Mouse (Mus musculus) adrenal gland, postnatal 25 days (tissue): ENCODE results near the gene Hhipl1. TPM values are rescaled to one million over a fixed set of nuclear protein-coding genes. Genes with fewer than 3 reads are reported as not detected.

ENCODE experiments used
- DNase-seq: peaks from one replicate; pipeline ENCODE4 v3.0.0; 2021; ENCODE audit warnings: mixed read lengths
- total RNA-seq: library from RNA; stranded (reverse); gene quantifications from 2 replicates; pipeline ENCODE4 v1.2.3, GENCODE M21; 2021

The Hhipl1 gene
- total RNA-seq, 1 experiment from 2014 or later: 0.67 TPM

DNA sequence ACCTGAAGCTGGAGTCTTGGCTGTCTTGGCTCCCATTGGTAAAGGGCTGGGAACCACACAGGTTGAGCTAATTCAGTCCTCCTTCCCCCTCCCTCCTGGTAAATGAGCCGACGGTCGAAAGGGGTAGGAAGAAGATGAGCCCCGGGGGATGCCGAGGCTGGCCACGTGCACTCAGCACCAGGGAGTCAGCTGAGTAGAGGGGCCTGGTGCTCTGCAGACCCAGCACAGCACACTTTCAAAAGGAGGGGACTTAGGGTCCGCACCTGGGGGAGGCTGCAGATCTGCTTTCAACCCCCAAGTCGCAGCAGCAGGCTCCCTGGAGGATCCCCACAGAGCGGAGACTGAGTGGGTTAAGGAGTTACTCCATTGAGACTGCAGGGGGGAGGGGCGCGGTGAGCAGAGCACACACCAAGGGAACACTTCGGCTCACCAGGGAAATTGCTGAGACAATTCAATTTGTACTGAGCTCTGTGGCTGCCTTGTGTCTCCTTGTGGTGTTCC, 28.7 kb upstream of the Hhipl1 start:
- DNase-seq: no peak

DNA sequence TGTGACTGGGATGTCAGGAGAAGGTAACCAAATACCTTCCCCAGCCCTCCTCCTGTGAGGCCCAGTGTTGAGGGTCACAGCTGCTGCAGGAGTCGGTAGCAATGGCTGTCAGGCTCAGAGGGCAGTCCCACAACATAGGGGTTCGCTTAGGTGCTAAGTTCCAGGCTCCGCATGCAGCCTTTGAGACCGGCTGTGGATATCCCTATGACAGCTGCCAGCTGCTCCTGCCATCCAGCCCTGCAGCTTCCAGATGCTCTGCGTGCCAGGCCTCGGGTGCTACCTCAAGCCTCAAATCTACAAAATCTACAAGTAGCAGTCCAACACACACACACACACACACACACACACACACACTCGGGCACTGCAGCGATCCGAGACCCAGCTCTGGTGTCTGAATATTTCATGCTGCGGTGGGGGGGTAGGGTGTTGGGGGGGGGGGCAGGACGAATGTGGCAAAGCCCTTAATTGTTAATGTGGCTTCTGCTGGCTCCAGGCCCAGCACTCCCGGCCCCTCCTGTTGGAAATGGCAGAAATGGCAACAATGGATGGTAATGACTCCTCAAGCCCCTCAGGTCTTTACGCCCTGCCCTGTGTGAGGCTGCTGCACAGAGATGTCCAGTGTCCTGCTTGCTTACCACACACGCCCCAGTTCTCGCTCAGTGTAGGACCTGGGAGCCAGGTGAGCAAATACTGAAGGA, 27.7 kb upstream of the Hhipl1 start:
- no peak for DNase-seq

GRCm38 (mm10) chr12:108284455-108285224, 21.4 kb upstream of the Hhipl1 start:
- DNase-seq: no peak

DNA sequence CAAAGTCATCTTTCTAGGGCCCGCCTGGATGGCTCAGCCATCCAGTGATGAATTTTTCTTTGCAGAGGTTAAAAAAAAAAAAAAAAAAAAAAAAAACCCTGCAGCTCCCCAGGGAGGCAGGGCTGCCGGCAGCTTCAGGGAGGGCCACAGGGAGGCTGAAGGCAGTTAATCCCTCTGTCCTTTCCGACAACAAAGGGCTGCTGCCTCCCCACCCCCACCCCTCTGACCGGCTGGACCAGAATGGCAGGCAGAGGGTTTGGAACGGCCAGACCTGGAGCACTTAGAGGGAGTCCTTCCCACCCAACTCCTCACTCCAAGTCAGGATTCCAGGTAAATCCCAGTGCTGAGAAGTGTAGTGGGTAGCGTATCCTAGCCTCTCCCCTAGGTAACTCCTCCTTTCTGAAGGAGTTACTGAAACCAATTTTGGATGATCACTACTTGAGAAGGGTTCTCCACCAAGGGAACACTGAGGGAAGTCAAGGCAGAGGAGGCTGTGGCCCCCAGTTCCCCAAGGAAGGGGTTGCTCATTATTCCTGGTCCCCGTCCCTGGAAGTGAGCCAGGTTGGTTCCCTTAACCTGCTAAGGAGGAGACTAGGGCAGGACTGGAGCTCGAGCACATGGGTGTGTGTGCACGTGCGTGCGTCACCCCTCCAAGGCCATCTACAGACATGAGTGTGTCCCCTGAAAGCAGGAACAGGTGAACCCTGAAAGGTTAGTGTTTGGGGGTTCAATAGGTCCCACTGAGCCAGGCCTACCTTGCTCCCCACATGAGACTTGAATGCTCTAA, 20.7 kb upstream of the Hhipl1 start:
- no peak for DNase-seq

DNA sequence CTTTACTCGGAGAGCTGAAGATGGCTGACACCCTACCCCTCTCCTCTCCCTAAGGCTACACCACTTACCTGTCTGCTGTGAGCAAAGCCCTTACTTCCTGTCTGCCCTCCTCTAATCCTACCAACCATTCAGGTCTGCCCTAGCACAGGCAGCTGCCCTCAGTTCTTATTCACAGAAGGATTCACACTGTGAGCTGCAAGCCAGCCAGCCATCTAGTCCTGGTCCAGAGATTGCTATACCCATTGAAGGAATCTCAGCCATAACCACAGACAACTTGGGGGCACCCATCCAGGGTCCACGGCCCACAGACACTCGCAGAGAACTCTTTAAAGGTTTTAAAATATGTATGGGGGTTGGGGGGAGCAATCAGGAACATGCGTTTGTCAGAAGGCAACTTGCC, 19.7 kb upstream of the Hhipl1 start:
- DNase-seq: no peak

- no peak for DNase-seq
Observed at GRCm38 (mm10) chr12:108287011-108287410, 19.1 kb upstream of the Hhipl1 start.

DNA sequence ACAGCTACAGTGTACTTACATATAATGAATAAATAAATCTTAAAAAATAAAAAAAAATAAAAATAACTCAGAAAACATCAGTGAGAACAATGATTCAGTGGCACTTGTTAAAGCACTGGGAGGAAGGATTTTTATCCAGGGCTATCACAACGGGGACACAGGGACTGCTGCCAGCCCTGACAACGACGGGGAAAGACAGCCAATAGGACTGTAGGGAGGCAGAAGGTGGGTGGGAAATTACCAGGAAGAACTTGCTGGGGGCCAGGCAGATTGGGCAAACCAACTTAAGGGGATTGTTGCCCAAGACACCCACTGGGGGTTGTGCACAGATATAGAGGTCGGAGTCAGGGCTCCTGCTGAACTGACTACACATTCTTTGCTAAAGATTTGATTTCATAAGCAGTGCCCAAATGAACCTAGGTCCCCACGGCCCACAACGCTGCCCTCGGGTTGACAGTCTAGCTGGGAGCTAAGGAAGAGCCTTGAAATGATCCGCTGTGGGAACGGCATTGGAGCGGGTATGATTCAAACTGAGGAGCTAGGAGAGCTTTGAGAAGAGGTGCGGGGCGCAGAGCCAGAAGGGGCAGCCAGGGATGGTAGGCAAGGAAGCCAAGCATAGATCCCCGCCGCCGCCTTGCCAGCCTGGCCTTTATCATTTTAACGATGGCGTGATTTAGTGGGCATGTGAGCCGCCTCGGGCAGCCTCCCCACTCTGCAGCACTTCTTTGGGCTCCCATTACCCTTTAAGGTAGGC, 17.8 kb upstream of the Hhipl1 start:
- DNase-seq: peak; percentile 44

DNA sequence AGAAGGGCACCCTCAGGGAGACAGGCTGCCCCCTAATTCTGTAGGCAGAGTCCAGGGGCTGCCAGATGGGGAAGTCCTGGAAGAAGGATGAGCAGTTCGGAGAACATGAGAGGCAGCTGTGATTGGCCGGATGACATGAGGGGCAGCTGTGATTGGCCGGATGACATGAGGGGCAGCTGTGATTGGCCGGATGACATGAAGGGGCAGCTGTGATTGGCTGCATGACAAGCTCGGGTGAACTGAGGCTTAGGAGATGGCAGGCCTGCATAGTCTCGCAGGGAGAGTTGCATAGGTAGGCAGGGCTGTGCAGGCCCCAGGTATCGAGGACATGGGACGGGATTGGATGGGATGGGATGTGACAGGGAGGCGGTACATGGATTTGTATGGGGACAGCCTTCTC, 13.7 kb upstream of the Hhipl1 start:
- DNase-seq: no peak

GRCm38 (mm10) chr12:108292957-108293356, 13.1 kb upstream of the Hhipl1 start:
- DNase-seq: peak; percentile 74

GRCm38 (mm10) chr12:108294620-108295019, 11.4 kb upstream of the Hhipl1 start:
- peak; percentile 56 for DNase-seq

DNA sequence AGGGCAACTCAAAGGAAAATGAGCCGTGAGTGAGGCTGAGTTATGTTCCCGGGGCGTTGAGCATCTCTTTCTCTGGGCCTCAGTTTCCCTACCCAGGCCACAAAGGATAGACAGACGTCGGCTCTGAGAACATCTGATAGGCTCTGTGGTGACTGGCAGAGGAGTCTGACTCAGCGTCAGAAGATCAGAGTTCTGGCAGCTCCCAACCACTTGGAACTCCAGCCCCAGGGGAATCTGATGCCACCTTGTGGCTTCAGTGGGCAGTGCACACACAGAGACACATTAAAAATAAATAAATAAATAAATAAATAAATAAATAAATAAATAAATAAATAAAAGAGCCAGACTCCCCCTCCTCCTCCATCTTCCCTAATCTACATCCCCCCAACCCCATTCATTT, 9.0 kb upstream of the Hhipl1 start:
- no peak for DNase-seq

DNA sequence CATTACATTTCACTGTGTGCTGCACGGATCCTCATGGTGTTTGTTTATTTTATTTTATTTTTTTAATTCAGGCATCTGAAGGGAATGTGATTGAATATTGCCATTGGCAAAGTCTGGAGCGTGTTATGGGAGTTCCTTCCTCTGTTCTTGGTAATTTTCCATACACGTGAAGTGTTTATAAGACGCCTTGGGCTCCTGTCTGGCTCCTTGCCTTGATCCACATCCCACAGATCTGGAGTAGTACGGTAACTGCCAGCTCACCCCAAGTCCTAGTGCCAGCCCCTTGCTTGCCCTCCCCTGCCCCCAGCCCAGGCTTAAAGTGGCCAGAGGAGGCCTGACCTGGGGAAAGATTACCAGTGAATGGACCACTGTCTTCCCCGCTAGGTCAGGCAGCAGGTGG, 5.1 kb upstream of the Hhipl1 start:
- DNase-seq: no peak

- DNase-seq: no peak
Observed at GRCm38 (mm10) chr12:108303778-108304365, 2.2 kb upstream of the Hhipl1 start.

GRCm38 (mm10) chr12:108305172-108305571, 898 bp upstream of the Hhipl1 start:
- no peak for DNase-seq

DNA sequence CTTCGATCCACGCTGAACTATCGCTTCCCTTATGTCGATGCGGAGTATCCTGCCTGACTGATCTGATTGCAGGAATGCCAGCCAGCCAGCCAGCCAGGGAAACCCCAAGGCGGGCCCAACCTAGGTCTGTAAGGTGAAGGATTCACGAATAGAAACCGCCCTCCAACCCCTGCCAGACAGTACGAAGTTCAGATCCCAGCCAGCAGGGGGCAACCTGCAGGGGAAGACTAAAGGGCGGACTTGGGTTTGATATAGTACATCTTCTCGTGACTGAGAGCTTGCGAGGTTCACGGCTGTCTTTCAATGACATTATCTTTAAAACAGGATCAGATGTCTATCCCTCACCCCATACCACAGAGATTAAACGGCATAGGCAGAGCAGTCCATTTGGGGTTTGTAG, 1.5 kb downstream of the Hhipl1 start:
- peak; percentile 65 for DNase-seq

DNA sequence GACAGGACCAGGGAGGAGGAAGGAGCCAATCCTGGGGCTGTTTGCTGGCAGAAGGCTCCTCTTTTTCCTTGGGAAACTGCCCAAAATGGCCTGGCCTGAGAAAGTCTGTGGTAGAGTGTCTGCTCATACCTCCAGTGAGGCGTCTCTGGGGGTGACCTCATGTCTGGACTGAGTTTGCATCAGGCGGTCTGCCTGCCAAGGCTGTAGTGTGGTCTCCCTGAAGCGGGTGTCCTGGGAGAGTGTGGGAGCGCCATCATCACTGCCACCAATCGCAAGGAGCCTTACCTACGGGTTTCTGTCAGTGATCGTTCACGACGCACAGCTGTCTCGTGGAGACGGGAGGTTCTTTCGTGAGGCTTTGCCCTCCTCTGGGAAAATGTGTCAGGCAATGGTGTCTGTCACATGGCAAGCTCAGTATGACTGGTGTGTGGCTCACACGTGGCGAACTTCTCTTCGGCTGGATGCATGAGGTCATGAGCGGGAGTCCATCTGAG, 2.3 kb downstream of the Hhipl1 start:
- no peak for DNase-seq

DNA sequence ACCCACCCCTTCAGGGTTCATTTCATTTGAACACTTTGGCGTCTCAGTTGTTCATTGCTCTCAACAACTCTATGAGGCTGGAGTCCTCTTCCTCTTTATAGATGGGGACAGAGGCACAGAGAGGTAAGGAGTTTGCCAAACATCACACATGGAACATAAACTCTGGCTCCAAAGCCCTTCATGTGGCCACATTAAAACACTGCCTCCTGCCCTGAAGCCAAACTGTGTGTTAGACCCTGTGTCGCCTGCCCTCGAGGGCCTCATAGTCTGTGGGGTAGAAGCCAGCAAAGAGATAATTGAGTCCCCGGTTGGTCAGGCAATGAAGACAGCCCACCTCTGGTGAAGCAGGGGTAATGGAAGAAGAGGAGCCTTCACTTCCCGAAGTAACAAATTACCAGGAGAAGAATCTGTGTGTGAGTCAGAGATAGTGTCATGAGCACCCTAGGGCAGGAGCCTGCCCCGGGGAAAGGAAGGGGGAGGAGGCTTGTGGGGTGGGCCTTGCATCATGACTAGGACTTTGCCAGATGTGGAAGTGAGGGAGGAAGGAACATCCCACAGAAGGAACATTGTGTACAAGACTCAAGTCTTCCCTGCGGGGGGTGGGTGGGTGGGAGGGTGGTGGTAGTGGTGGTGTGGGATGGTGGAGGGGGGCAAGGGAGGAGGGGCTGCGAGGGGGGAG, 3.2 kb downstream of the Hhipl1 start:
- peak; percentile 30 for DNase-seq

DNA sequence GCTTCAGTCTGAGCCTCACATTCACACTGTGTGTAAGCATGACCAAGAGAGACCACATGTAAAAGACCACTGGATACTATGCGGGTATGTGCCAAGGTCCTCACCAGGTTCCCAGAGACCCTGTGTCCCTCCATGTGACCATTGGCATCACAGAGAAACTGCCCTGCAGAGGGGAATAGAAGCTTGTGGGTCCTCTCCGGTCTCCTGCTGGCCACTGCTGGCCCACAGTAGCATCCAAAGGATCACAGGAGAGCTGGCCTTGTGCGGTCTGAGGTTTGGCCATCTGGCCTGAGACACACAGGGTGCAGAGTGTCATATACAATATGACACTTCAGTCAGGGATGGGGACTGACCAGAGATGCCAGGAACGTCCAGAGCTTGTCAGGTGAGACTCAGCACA, 4.0 kb downstream of the Hhipl1 start:
- DNase-seq: no peak

- no peak for DNase-seq
Observed at GRCm38 (mm10) chr12:108310456-108311027, 4.5 kb downstream of the Hhipl1 start.

- no peak for DNase-seq
Observed at GRCm38 (mm10) chr12:108311741-108312290, 5.7 kb downstream of the Hhipl1 start.
